Mouse (Mus musculus): Measurements from ENCODE around the gene Zfp866.

Gene Zfp866

GRCm38 (mm10) chr8:69796721-69797345 is 5.9 kb upstream of the Zfp866 start:
- DNase-seq: peak in 1 of 2 experiments; percentile 2

GRCm38 (mm10) chr8:69794901-69795300 is 3.9 kb upstream of the Zfp866 start:
- peak in 1 of 2 experiments; percentile 1 for DNase-seq

GRCm38 (mm10) chr8:69794096-69794495 is 3.1 kb upstream of the Zfp866 start:
- no peak for DNase-seq

- DNase-seq: no peak
These were observed 2.7 kb upstream of the Zfp866 start for GRCm38 (mm10) chr8:69793666-69794065.

- DNase-seq: peak in 1 of 2 experiments; percentile 20
These were observed 564 bp upstream of the Zfp866 start for GRCm38 (mm10) chr8:69791415-69792068.

GRCm38 (mm10) chr8:69790364-69790763 is 614 bp downstream of the Zfp866 start:
- DNase-seq: no peak

GRCm38 (mm10) chr8:69789731-69790130 is 1.2 kb downstream of the Zfp866 start:
- DNase-seq: no peak

- DNase-seq: no peak
These were observed 1.9 kb downstream of the Zfp866 start for GRCm38 (mm10) chr8:69789105-69789504.

GRCm38 (mm10) chr8:69777111-69777510 is 13.9 kb downstream of the Zfp866 start:
- no peak for DNase-seq

GRCm38 (mm10) chr8:69775149-69775534 is 15.8 kb downstream of the Zfp866 start:
- DNase-seq: no peak

- DNase-seq: peak; percentile 93 to 95
These were observed 16.4 kb downstream of the Zfp866 start, which contains the start of gene Gm20422 for GRCm38 (mm10) chr8:69774503-69775148. Gm20422 (minus strand) TSS chr8:69774886.

- DNase-seq: no peak
These were observed 18.9 kb downstream of the Zfp866 start for GRCm38 (mm10) chr8:69772106-69772505.

- no peak for DNase-seq
These were observed 19.8 kb downstream of the Zfp866 start for GRCm38 (mm10) chr8:69771221-69771620.

GRCm38 (mm10) chr8:69761814-69762445 is 29.0 kb downstream of the Zfp866 start:
- no peak for DNase-seq

GRCm38 (mm10) chr8:69758316-69758715 is 32.7 kb downstream of the Zfp866 start:
- no peak for DNase-seq

- no peak for DNase-seq
These were observed 38.5 kb downstream of the Zfp866 start for GRCm38 (mm10) chr8:69752437-69752836.

- DNase-seq: peak; percentile 95 to 96
These were observed 41.2 kb downstream of the Zfp866 start, which contains the start of gene Zfp963 for GRCm38 (mm10) chr8:69749544-69750454. Zfp963 (minus strand) TSS chr8:69749970.

- no peak for DNase-seq
These were observed 49.7 kb downstream of the Zfp866 start for GRCm38 (mm10) chr8:69741231-69741630.

- no peak for DNase-seq
These were observed 50.2 kb downstream of the Zfp866 start for GRCm38 (mm10) chr8:69740763-69741162.

- DNase-seq: no peak
These were observed 55.5 kb downstream of the Zfp866 start for GRCm38 (mm10) chr8:69735495-69735894.

GRCm38 (mm10) chr8:69717232-69717580 is 73.8 kb downstream of the Zfp866 start:
- no peak for DNase-seq

Data from lung, adult 18-20 months (tissue).